Mouse (Mus musculus) retina, adult 2 months (tissue): Measurements from ENCODE around the gene Ccdc137.

Experiments used
- DNase-seq: peaks from one replicate; pipeline ENCODE4 v3.0.0-alpha.2; 2012; ENCODE audit warnings: low read depth, low spot score

Ccdc137 gene

DNA sequence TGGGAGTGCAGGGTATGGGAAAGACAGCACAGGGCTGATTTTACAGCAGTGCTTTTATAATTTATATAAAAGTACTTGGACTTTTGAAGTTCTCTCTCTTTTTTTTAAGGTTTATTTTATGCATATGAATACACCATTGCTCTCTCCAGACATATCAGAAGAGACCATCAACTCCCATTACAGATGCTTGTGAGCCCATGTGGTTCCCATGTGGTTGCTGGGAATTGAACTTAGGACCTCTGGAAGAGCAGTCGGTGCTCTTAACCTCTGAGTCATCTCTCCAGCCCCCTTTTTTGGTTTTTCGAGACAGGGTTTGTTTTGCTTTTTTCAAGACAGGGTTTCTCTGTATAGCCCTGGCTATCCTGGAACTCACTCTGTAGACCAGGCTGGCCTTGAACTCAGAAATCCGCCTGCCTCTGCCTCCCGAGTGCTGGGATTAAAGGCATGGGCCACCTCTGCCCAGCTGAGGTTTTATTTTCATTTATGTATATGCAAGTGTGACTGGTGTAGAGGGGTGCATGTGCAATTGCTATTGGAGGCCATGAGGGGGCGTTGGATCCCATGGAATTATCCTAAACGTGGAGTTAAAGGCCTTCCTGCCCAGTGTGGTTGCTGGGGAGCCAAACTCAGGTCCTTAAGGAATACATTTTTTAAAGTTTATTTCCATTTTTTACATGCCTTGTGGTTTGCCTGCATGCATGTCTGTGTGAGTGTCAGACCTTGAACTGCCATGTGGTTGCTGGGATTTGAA lies 1.1 kb downstream of the Ccdc137 start:
- DNase-seq = no peak

DNA sequence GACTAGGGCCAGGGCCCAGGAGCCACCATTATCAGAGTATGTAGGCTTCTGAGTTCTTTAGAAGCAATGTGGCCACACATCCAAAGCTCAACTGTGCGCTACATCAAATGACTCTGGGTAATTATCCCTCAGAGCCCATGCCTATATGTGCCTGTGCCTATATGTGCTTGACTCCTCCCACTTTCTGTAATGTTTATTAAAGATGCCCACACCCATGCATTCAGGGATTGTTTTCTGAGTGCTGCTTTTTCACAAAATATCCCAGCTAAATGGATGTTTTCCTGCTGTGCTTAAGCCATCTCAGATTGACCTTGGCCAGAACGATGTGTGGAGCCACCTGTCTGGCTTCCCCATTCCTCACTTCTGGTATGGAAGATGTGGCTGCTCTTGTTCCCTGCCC lies 5.6 kb downstream of the Ccdc137 start:
- no peak for DNase-seq

DNA sequence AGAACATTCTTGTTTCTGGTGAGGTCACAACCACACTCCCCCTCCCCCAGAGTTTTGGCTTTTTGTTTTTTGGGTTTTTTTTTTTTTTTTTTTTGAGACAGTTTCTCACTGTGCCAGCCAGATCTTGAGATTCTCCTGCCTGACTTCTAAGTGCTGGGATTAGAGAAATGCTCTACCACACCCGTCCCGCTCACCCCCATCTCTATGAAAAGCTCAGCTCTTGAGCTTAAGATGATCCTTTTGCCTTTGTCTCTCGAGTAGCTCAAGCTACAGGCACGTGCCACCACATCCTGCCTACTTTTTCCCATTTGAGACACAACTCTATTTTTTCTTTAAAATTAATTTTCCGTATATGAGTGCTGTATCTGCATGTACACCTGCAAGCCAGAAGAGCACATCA lies 6.5 kb downstream of the Ccdc137 start:
- no peak for DNase-seq

DNA sequence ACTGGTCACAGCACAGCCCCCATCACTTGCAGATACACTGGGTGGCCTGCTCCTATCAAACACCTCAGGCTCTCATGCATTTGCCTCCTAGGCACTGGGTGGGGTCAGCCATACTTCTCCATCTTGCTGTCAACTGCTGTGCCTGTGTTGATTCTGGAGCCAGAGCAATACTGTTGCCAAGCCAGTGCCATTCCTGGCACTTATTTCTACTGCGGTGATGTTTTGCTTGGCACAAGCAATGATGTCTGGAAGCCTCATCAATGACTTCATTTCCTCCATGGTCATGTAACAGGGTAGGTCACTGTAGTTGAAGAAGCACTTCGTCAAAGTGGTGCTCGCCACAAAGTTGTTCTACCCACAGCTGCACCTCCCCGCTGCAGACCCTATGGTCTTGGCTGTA lies 7.6 kb downstream of the Ccdc137 start:
- no peak for DNase-seq

DNA sequence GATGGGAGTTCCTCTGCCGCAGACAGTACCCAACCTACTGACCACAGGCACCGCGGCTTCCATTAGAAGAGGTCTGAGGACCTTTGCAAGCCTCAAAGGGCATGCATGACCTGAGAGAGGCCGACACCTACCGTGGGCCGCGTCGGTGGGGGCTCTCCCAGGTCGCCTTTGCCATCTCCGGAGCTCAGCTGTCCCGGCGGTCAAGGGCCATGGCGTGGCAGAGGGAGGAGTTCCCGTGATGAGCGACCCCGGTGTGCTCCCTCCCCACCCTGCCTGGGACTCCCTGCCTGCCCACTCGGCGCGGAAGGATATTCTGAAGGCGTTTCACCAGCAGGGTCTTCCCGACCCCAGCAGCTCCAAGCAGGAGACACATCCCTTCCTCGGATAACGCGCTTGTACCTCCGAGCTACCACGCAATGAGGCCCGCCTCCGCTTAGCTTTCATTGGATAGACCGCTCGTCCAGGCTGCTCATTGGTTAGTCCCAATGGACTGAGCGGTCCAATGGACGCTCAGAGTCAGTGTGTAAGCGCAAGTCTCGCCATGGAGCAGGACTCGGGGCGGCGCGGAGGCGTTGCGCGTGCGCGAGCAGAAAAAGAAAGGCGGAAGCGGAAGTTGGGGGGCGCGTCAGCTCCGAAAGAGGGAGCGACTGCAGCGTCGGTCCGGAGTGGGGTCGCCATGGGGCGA lies 9.3 kb downstream of the Ccdc137 start, which contains the start of gene Arl16:
Arl16 (minus strand) TSS at position 557 of the 685 bp plus-strand sequence.
- DNase-seq = peak; percentile 92

- no peak for DNase-seq
Measured at GRCm38 (mm10) chr11:120467736-120468092, 9.8 kb downstream of the Ccdc137 start.

DNA sequence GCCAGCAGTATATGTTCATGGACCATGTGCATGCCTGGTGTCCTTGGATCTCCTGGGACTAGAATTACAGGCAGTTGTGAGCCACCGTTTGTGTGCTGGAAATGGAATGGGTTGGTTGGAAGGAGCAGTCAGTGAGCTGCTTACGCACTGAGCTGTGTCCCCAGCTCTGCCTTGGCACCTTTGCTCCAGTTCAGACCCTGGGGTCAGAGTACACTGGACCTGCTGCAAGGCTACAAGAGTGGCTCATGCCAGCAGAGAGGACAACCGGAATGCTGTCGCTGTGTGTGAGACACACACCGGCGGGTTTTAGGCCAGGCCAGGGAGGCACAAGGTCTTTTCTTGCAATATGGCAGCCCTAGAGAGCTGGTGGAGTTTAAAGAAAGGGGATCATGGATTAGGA lies 14.1 kb downstream of the Ccdc137 start:
- no peak for DNase-seq

DNA sequence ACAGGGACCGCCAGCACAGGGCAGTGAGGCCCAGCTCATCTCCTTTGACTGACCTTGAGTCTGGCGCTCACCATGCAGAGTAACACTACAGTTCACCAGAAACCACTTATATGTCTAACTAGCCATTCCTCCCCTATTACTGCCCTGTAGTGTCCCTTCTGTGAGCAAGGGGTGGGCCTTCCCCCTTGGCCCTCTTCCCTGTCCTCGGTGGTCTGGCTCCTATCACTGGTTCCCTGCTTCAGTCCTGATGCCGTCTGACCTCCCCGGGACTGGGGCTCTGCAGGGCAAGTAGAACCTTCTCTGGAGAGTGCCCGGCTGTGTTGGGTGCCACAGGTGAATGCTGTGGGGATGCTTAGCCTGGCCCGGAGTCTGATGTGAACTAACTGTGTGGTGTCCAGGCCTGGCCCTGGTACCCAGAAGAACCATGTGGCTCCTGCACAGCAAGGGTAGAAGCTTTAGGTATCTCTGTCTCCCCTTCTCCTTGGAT lies 25.6 kb downstream of the Ccdc137 start:
- no peak for DNase-seq

DNA sequence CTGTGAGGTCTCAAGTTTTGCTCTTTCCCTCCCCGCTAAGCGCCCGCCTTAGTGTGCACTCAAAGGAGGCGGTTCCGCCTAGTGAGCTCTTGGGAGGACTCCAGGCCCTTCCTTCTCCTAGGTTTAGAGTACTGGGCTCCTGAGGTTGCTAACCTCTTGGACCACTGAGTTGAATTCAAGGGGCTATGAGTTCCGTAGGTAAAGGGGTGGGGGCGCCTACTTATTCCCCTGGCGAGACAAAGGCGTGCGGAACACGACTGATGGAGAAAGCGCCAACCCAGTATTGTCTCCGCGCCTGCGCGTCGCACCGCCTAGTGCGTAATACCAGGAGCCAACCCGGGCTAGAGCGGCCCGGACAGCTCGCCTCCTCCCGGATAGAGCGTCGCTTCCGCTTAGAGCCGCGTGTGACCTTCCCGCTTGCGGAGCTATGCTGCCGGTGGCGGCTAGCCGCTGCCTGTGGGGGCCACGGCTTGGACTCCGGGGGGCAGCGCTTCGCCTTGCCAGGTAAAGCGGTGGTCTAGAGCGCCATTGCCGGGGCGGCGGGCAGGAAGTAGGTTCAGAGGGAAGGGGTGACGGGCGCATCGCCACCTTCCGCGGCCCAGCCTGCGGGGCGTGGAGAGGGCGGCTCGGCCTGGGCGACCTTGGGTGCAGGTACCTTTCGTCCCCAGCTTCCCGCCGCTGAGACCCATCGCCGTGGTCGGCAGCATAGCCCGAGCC lies 26.5 kb downstream of the Ccdc137 start, which contains the start of gene Mrpl12:
Mrpl12 (plus strand) TSS at position 349 of the 717 bp plus-strand sequence.
- peak; percentile 93 for DNase-seq

DNA sequence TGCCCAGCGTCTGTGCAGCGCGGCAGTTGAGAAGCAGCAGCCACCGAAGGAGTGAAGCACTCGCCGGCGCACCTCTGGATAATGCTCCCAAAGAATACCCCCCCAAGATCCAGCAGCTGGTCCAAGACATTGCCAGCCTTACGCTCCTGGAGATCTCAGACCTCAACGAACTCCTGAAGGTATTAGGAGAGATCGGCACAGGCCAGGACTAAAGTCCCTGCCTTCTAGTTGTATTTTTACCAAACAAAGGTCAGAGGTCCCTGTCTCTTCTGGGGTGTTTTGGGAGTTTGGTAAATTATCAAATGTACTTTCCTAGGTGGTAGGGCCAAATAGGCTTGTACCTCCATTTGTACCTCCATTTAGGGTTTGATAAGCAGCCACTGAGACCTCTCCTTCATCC lies 27.3 kb downstream of the Ccdc137 start:
- DNase-seq = no peak

DNA sequence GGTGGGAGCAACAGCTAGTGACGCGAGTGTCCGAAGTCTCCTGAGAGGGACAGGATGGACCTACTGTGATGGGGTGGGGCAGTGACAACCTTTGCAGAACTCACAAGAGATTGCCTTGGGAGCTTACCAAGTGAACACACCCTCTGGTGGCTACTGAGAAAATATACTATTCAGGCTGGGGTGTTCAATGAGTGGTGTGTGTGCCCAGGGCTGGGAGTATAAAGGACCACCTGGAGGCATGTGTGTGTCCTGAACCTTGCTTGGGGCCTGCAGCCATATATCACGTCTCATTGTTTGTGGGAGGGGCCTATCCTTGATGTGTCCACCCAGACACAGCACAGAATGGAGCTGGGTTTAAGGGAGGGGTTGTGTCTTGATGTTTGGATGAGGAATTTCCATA lies 30.6 kb downstream of the Ccdc137 start:
- DNase-seq = no peak

- peak; percentile 69 for DNase-seq
Measured at GRCm38 (mm10) chr11:120489054-120489761, 31.3 kb downstream of the Ccdc137 start.

DNA sequence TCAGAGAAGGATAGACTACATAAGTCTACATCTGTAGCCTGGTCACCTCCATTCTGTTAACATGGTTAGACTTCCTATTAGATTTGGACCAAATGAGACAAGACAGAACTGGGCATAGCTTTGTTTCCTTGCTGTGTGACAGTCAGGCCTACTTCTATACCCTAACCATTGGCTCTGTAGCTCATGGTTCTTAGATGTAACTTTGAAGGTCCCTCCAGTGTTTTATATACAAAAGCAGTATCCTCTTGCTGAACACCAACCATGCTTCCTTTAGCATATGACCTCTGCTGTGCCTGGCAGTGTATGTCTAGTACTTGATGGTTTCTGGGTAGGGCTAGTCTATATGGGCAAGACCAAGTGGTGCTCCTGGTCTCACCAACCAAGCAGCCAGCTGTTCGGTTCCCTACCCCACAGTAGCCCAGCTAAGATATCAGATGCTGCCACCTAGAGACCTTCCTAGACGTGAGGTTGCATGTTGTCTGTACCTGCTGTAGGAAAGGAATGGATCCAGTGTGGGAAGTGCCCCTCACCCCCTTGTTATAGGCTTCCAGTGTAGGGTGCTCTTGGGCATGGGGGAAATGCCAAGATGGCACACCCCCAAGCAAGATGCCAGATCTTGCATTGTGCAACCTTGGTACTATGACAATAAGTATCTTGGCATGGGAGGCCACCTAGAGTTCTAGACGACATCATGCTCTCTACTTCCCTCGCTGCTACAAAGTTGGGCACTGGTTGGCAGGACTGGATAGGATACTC lies 32.6 kb downstream of the Ccdc137 start:
- DNase-seq = no peak

DNA sequence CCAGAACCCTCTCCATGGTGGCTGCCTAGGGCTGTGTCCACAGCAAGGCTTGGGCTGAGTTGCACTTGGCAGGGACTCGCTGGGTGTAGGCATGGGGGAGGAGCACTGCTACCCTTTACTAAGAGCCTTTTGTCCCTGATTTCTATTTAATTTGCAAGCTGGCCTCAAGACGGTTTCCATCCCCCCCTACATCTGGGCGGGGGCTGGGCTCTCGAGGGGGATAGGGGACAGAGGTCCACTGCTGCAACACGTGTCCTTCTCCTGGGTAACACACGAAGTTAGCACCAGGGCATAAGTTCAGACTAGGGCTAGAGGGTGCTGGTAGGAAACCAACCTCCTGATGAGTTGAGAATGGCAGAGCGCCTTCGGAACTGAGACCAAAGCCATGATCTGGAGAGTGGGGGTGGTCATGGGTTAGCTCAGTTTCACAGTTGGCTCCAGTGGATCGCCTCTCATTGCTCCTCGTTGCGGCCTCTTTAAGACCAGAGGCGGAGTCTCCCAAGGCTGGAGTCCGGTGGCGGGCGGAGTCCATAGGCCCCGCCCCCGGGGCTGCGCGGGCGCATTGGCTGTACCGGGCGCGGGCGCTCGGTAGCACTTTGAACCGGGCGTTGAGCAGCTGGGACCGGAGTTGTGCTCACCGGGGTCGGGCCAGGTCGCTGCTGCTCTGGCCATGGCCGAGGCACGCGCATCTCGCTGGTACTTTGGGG lies 33.6 kb downstream of the Ccdc137 start, which contains the start of gene Slc25a10:
Slc25a10 (plus strand) TSS at position 524 of the 707 bp plus-strand sequence.
- DNase-seq = peak; percentile 65

DNA sequence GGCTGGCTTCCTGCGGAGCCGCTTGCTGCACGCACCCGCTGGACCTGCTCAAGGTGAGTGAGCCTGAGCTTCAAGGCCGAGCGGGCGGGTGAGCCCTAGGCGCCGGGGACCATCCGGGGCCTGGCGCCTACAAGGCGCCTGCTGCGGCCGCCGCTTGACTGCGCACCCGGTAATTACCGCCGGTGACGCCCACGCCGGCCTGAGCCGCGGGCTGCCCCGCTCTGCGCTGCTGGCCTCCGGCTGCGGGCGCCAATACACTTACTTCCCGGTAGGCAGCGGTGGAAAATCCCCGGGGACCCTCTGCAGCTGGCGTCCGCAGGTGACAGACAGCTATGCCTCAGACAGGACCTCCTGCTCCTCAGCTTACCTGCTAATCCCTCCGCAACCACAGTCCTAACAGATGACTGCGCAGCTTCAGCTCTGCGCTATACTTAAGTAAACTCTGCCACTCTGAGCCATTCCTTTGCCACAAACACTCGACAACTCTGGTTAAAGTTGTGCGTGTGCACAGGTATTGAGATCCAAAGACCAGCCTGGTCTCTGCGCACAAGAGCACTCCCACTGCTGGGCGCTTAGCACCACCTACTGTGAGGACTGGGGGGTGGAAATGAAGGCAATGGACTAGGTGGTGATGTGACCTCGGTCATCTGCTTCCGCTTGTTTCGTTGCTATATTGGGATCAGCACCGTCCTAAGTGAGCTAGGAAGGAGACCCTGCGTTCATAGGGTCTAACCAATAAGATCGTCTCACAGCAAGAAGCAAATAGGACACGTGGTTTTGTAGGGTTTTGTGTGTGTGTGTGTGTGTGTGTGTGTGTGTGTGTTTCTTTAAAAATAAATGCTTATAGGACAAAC lies 34.3 kb downstream of the Ccdc137 start:
- DNase-seq = no peak

DNA sequence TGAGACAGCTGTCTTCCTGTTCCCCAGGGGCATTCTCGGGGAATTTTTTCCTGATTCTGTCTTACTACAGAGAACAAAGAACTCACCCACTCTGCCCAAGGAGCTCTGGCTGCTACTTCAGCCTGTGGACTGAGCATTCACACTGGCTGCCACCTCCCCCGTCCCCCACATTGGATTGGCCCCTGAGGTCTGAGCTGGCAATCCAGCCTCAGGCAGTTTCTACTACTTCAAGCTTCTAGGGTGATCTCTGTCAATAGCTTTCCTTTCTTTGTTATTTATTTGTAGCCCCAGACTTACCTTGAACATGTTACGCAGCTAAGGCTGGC lies 34.9 kb downstream of the Ccdc137 start:
- no peak for DNase-seq

DNA sequence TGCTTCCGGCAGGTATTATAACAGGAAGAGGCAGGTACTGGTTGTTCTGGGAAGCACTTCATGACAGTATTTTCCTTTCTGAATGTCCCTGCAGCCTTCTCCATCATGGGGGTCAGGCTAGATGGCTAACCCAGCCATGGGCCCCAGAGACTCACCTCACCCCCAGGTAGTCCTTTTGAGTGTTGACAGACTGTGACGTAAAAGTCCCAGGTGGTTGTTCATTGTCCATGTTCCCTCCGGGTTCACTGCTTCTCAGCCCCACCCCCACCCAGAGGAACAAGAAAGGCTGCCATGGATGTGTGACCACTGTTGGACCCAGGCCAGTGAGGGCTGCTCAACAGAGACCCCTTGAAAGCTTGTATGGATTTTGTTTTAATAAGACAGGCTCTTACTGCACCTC lies 35.4 kb downstream of the Ccdc137 start:
- DNase-seq = no peak

- DNase-seq = no peak
Measured at GRCm38 (mm10) chr11:120493911-120494310, 36.0 kb downstream of the Ccdc137 start.

DNA sequence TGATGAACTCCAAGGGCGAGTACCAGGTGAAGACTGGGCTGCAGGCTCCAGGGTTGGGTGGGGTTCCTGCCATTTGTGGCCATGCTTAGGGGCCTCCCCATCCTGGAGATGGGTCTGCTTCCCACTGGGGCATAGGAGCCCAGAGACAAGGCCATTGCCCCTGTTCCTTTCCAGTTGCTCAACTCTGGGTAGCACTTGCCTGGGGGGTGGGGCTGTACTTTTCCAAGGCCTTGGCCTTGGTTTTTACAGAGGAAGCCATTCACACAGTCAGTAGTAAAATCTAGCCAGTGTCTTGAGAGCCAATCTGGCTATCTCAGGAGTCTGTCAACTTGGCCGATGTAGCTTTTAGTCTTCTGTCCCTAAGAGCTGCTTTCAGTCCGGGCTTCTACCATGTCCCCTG lies 39.5 kb downstream of the Ccdc137 start:
- DNase-seq = no peak
